Mouse (Mus musculus) gastrocnemius, postnatal 14 days (tissue): Measurements from ENCODE around the gene Lrfn1. TPM values are rescaled to one million over a fixed set of nuclear protein-coding genes. Genes with fewer than 3 reads are reported as not detected.
"Not testable (repeated sequence)": the region's sequence is repeated elsewhere in the genome, so short reads cannot be mapped to it uniquely, and the experiment has no call there.

ENCODE experiments used
- DNase-seq: peaks from one replicate; pipeline ENCODE4 v3.0.0; 2021; ENCODE audit warnings: mixed read lengths
- intact Hi-C: fragments of 180-260 bp; cut with DNase I; formaldehyde crosslinking; loops from one replicate; pipeline ENCODE4 v1.15.1; 2025; ENCODE audit warnings: low total_unique reads
- total RNA-seq, 2 experiments: library from RNA; stranded (reverse); gene quantifications; 2 replicates each; pipeline ENCODE4 v1.2.3; 2021

Gene Lrfn1
- total RNA-seq, 2 experiments from 2014 or later, result 1.2 to 1.4 TPM

DNA sequence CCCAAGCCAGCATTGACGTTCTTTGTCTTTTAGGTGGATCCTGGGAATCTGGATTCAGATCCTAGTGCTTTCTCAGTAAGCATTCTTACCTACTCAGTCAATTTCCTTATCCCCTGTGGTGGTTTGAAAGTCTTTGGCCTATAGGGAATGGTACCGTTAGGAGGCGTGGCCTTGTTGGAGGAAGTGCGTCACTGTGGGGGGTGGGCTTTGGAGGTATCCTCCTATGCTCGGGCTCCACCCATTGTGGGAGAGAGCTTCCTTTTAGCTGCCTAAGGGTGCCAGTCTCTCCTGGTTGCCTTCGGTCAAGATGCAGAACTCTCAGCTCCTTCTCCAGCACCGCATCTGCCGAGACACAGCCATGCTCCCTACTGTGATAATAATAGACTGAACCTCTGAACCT, 40.5 kb downstream of the Lrfn1 start:
- DNase-seq, result no peak
- intact Hi-C loops, result loop anchor here (5.0 kb wide), 1 partner anchor 110 kb away; no protein-coding TSS in a partner anchor

GRCm38 (mm10) chr7:28495426-28495825, 43.6 kb downstream of the Lrfn1 start:
- intact Hi-C loops, result no loop called here
- no peak for DNase-seq

- intact Hi-C loops, result no loop called here
- DNase-seq, result no peak
Observed at GRCm38 (mm10) chr7:28505585-28505984, 53.8 kb downstream of the Lrfn1 start.

GRCm38 (mm10) chr7:28509121-28509520, 57.3 kb downstream of the Lrfn1 start:
- intact Hi-C loops, DNase-seq: not testable (repeated sequence)

DNA sequence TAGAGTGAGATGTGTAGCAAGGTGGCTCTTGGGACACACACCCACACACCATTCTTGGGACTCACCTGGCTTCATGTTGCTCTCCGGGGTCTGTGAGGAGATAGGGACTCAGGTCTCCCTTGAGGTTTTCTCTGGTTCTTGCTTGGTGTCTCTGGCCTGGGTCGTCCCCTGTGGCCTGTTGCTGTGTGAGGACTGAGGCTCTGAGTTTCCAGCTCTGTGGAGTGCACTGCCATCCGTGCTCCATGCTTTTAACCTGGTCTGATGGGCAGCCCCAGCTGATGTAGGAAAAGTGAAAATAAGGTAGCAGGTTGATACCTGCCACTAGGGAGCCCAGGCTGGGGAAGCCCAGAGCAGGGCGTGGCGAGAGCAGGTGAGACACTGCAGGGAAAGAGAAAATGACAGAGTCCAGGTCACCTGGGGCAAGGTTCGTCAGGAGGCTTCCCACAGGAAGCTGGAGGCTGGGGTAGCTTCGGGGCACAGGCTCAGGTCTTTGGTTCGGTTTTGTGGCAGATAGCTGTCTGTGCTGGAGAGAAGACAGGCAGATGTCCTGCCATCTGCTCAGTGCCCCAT, 58.7 kb downstream of the Lrfn1 start, which contains the start of gene Ifnl2:
Gene Ifnl2 (minus strand): TSS at position 51 of the 570 bp plus-strand sequence.
- intact Hi-C loops, DNase-seq: not testable (repeated sequence)

- intact Hi-C loops, result no loop called here
- DNase-seq, result no peak
Observed at GRCm38 (mm10) chr7:28511441-28511840, 59.7 kb downstream of the Lrfn1 start.

Other genes starting within 250 kb of the Lrfn1 start
- gene Eid2, start 184.1 kb upstream of the Lrfn1 start, total RNA-seq, result 1 to 10 TPM; 6.9 to 8.9 TPM
- gene Eid2b, start 174.2 kb upstream of the Lrfn1 start, total RNA-seq, result 1 to 10 TPM; 5.6 to 5.9 TPM
- not detected for gene Selenov, start 160.8 kb upstream of the Lrfn1 start, total RNA-seq
- not detected for gene Dll3, start 149.7 kb upstream of the Lrfn1 start, total RNA-seq
- 10 to 100 TPM; 38.2 to 39.4 TPM for gene Timm50, start 139.9 kb upstream of the Lrfn1 start, total RNA-seq
- gene Supt5, start 113.2 kb upstream of the Lrfn1 start, total RNA-seq, result 10 to 100 TPM; 60.0 to 60.1 TPM
- 100 to 1,000 TPM; 522 to 620 TPM for gene Rps16, start 101.3 kb upstream of the Lrfn1 start, total RNA-seq
- gene Plekhg2, start 79.4 kb upstream of the Lrfn1 start, total RNA-seq, result 10 to 100 TPM; 15.0 to 15.7 TPM
- gene Zfp36, start 71.7 kb upstream of the Lrfn1 start, total RNA-seq, result 10 to 100 TPM in 1 of 2 experiments, 1 to 10 TPM in 1; 5.9 to 11.6 TPM
- 10 to 100 TPM; 20.7 to 20.9 TPM for gene Med29, start 59.3 kb upstream of the Lrfn1 start, total RNA-seq
- gene Paf1, start 59.0 kb upstream of the Lrfn1 start, total RNA-seq, result 10 to 100 TPM; 32.9 to 34.8 TPM
- 1 to 10 TPM; 5.3 to 5.9 TPM for gene Gmfg, start 14.5 kb upstream of the Lrfn1 start, total RNA-seq
- not detected for gene Ifnl2, start 58.5 kb downstream of the Lrfn1 start, total RNA-seq
- gene Ifnl3, start 70.9 kb downstream of the Lrfn1 start, total RNA-seq, result not detected
- not detected for gene Sycn, start 88.9 kb downstream of the Lrfn1 start, total RNA-seq
- not detected for gene Nccrp1, start 95.3 kb downstream of the Lrfn1 start, total RNA-seq
- gene Samd4b, start 146.2 kb downstream of the Lrfn1 start, total RNA-seq, result 10 to 100 TPM; 15.7 to 18.5 TPM
- gene Pak4, start 146.2 kb downstream of the Lrfn1 start, total RNA-seq, result 1 to 10 TPM; 2.9 to 4.6 TPM
- gene Acp7, start 179.4 kb downstream of the Lrfn1 start, total RNA-seq, result not detected
- gene Fbxo27, start 240.9 kb downstream of the Lrfn1 start, total RNA-seq, result 1 to 10 TPM in 1 of 2 experiments, under 1 TPM in 1; 0.82 to 1.4 TPM